Mouse (Mus musculus): ENCODE measurements at regions not wholly inside any gene's neighbourhood (a gene's known extent, or its start where the extent isn't known, plus 50 kb on each side); places are given as distances from the start of the nearest gene placed in this dataset.
"Not testable (repeated sequence)": the region's sequence is repeated elsewhere in the genome, so short reads cannot be mapped to it uniquely, and the experiment has no call there.

GRCm38 (mm10) chr13:62015424-62016167 is 114.1 kb upstream of the Zfp808 start:
- TF ChIP-seq CTCF (conservative IDR thresholded peaks at IDR 0.05; ENCODE audit: insufficient read depth, insufficient read length, low read depth, low read length); POLR2A (IDR thresholded peaks at IDR 0.05; ENCODE audit: low read depth, low read length): not testable (repeated sequence)

Measured in kidney, adult 2 months (tissue).